Mouse (Mus musculus): Measurements from ENCODE around the gene Agpat4. TPM values are rescaled to one million over a fixed set of nuclear protein-coding genes. Genes with fewer than 3 reads are reported as not detected.

The Agpat4 gene
- polyA plus RNA-seq, 1 experiment, result 50.1 TPM

- WGBS, result 20% methylated on average over 5 of the region's 5 CpGs
- no peaks in the 10 kb centered on the region for H3K27me3 ChIP-seq (ENCODE audit: control insufficient read depth, insufficient read depth, low read length)
- no peak overlapping the region for H3K4me3 ChIP-seq (replicated peaks; ENCODE audit: insufficient read depth, low read depth, low read length)
- no peak overlapping the region for H3K27ac ChIP-seq (ENCODE audit: insufficient read depth, low read length)
- TF ChIP-seq CTCF (IDR thresholded peaks at IDR 0.05; ENCODE audit: borderline replicate concordance, insufficient read depth, low read depth, low read length), result no peak
- no peak for TF ChIP-seq POLR2A (IDR thresholded peaks at IDR 0.05; ENCODE audit: borderline replicate concordance, insufficient read depth, low read length)
- DNase-seq, result no peak
- peaks cover 13% of the 10 kb centered on the region for H3K4me1 ChIP-seq (ENCODE audit: control insufficient read depth, insufficient read depth, low read length)
These were observed 25.5 kb downstream of the Agpat4 start for GRCm38 (mm10) chr17:12143948-12144364.

GRCm38 (mm10) chr17:12146132-12146681 lies 27.7 kb downstream of the Agpat4 start:
- 67% methylated on average over 5 of the region's 5 CpGs for WGBS
- H3K4me1 ChIP-seq (ENCODE audit: control insufficient read depth, insufficient read depth, low read length), result peaks cover 13% of the 10 kb centered on the region
- no peak overlapping the region for H3K27ac ChIP-seq (ENCODE audit: insufficient read depth, low read length)
- no peak for TF ChIP-seq POLR2A (IDR thresholded peaks at IDR 0.05; ENCODE audit: borderline replicate concordance, insufficient read depth, low read length)
- TF ChIP-seq CTCF (IDR thresholded peaks at IDR 0.05; ENCODE audit: borderline replicate concordance, insufficient read depth, low read depth, low read length), result no peak
- no peak overlapping the region for H3K4me3 ChIP-seq (replicated peaks; ENCODE audit: insufficient read depth, low read depth, low read length)
- no peak for DNase-seq
- no peaks in the 10 kb centered on the region for H3K27me3 ChIP-seq (ENCODE audit: control insufficient read depth, insufficient read depth, low read length)

- no peak for DNase-seq
- TF ChIP-seq POLR2A (IDR thresholded peaks at IDR 0.05; ENCODE audit: borderline replicate concordance, insufficient read depth, low read length) (no peak), CTCF (IDR thresholded peaks at IDR 0.05; ENCODE audit: borderline replicate concordance, insufficient read depth, low read depth, low read length) (no peak)
- H3K27me3 ChIP-seq (ENCODE audit: control insufficient read depth, insufficient read depth, low read length), result no peaks in the 10 kb centered on the region
- peaks cover 13% of the 10 kb centered on the region for H3K4me1 ChIP-seq (ENCODE audit: control insufficient read depth, insufficient read depth, low read length)
- H3K27ac ChIP-seq (ENCODE audit: insufficient read depth, low read length), result no peak overlapping the region
- 82% methylated on average over 4 of the region's 4 CpGs for WGBS
- no peak overlapping the region for H3K4me3 ChIP-seq (replicated peaks; ENCODE audit: insufficient read depth, low read depth, low read length)
These were observed 29.3 kb downstream of the Agpat4 start for GRCm38 (mm10) chr17:12147830-12148229.

- H3K27ac ChIP-seq (ENCODE audit: insufficient read depth, low read length), result no peak overlapping the region
- 87% methylated on average over 6 of the region's 6 CpGs for WGBS
- H3K4me3 ChIP-seq (replicated peaks; ENCODE audit: insufficient read depth, low read depth, low read length), result no peak overlapping the region
- TF ChIP-seq POLR2A (IDR thresholded peaks at IDR 0.05; ENCODE audit: borderline replicate concordance, insufficient read depth, low read length) (no peak), CTCF (IDR thresholded peaks at IDR 0.05; ENCODE audit: borderline replicate concordance, insufficient read depth, low read depth, low read length) (no peak)
- peaks cover 9% of the 10 kb centered on the region for H3K4me1 ChIP-seq (ENCODE audit: control insufficient read depth, insufficient read depth, low read length)
- no peaks in the 10 kb centered on the region for H3K27me3 ChIP-seq (ENCODE audit: control insufficient read depth, insufficient read depth, low read length)
- DNase-seq, result no peak
These were observed 30.8 kb downstream of the Agpat4 start for GRCm38 (mm10) chr17:12149232-12149861.

GRCm38 (mm10) chr17:12150970-12151369 lies 32.5 kb downstream of the Agpat4 start:
- 97% methylated on average over 2 of the region's 2 CpGs for WGBS

DNA sequence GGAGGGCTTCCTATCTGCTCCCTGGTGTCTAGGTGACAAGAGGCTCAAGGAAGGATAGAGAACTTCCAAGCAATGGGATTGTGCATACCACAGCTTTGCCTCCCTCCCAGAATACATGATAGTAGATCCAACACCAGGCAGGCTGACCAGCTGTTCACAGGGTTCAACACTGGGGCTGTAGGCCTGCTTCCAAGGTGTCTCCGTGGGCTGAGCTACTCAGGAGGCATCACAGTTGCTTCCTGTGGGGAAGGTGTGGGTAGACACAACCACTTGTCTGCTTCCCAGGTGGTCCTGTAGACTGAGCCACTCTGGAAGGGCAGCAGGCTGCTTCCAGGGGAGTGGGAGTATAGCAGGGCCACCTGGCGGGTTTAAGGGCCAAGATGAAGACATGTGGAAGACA lies 35.8 kb downstream of the Agpat4 start:
- TF ChIP-seq CTCF (IDR thresholded peaks at IDR 0.05; ENCODE audit: borderline replicate concordance, insufficient read depth, low read depth, low read length) (no peak), POLR2A (IDR thresholded peaks at IDR 0.05; ENCODE audit: borderline replicate concordance, insufficient read depth, low read length) (no peak)
- 35% methylated on average over 2 of the region's 2 CpGs for WGBS
- Histone ChIP-seq H3K27me3 (ENCODE audit: control insufficient read depth, insufficient read depth, low read length) (no peaks in the 10 kb centered on the region), H3K4me3 (replicated peaks; ENCODE audit: insufficient read depth, low read depth, low read length) (no peak overlapping the region), H3K4me1 (ENCODE audit: control insufficient read depth, insufficient read depth, low read length) (0 out of 2 replicates have a peak, but pooled peaks cover 4% of the 10 kb centered on the region), H3K27ac (ENCODE audit: insufficient read depth, low read length) (no peak overlapping the region)
- no peak for DNase-seq

More at GRCm38 (mm10) chr17:12150970-12151369, 32.5 kb downstream of the Agpat4 start:
- DNase-seq, result no peak
- H3K27me3 ChIP-seq (ENCODE audit: control insufficient read depth, insufficient read depth, low read length), result no peaks in the 10 kb centered on the region
- no peak overlapping the region for H3K4me3 ChIP-seq (replicated peaks; ENCODE audit: insufficient read depth, low read depth, low read length)
- H3K27ac ChIP-seq (ENCODE audit: insufficient read depth, low read length), result no peak overlapping the region
- peaks cover 6% of the 10 kb centered on the region for H3K4me1 ChIP-seq (ENCODE audit: control insufficient read depth, insufficient read depth, low read length)
- no peak for TF ChIP-seq POLR2A (IDR thresholded peaks at IDR 0.05; ENCODE audit: borderline replicate concordance, insufficient read depth, low read length)
- no peak for TF ChIP-seq CTCF (IDR thresholded peaks at IDR 0.05; ENCODE audit: borderline replicate concordance, insufficient read depth, low read depth, low read length)

DNA sequence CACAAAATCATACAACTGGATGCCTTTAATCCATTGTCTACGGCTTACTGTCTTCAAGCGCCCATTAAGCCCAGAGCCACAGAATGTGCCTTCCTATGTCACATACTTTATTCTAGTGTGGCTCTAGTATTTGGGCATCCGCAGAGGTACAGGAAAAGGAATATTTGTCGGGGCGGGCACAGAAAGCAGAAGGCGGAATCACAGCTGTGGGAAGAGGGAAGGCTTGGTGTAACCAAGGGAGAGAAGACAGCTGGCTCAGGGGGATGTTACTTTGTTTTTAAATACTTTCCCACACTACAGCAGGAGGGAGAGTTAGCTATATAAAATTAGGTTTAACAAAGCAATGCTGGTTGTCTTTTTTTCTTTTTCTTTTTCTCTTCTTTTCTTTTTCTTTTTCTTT lies 36.7 kb downstream of the Agpat4 start:
- DNase-seq, result no peak
- Histone ChIP-seq H3K27ac (ENCODE audit: insufficient read depth, low read length) (no peak overlapping the region), H3K4me1 (ENCODE audit: control insufficient read depth, insufficient read depth, low read length) (peaks cover 10% of the 10 kb centered on the region), H3K4me3 (replicated peaks; ENCODE audit: insufficient read depth, low read depth, low read length) (no peak overlapping the region), H3K27me3 (ENCODE audit: control insufficient read depth, insufficient read depth, low read length) (no peaks in the 10 kb centered on the region)
- TF ChIP-seq POLR2A (IDR thresholded peaks at IDR 0.05; ENCODE audit: borderline replicate concordance, insufficient read depth, low read length) (no peak), CTCF (IDR thresholded peaks at IDR 0.05; ENCODE audit: borderline replicate concordance, insufficient read depth, low read depth, low read length) (no peak)
- 82% methylated on average over 6 of the region's 6 CpGs for WGBS

DNA sequence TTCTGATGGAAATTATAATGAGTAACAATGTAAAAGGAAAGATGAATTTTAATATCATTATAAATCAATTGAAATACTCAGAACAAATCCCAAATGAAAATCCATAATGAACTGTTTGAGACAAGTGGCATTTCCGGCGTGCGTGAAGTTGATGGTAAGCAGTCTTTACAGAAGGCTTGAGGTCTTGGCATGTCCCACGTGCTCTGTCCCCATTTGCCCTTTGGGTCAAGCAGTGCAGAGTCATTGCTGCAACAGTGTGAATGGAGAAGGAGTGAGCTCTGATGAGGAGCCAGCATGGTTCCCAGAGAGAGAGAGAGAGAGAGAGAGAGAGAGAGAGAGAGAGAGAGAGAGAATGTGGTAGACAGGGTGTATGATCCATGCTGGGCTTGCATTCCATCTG lies 37.4 kb downstream of the Agpat4 start:
- Histone ChIP-seq H3K4me3 (replicated peaks; ENCODE audit: insufficient read depth, low read depth, low read length) (no peak overlapping the region), H3K27ac (ENCODE audit: insufficient read depth, low read length) (no peak overlapping the region), H3K4me1 (ENCODE audit: control insufficient read depth, insufficient read depth, low read length) (peaks cover 16% of the 10 kb centered on the region), H3K27me3 (ENCODE audit: control insufficient read depth, insufficient read depth, low read length) (no peaks in the 10 kb centered on the region)
- TF ChIP-seq CTCF (IDR thresholded peaks at IDR 0.05; ENCODE audit: borderline replicate concordance, insufficient read depth, low read depth, low read length), result no peak
- no peak for TF ChIP-seq POLR2A (IDR thresholded peaks at IDR 0.05; ENCODE audit: borderline replicate concordance, insufficient read depth, low read length)
- no peak for DNase-seq
- WGBS, result 79% methylated on average over 4 of the region's 4 CpGs

Data from cerebellum, adult 2 months (tissue).